Mouse (Mus musculus): ENCODE data around the gene Slc22a1. TPM values are rescaled to one million over a fixed set of nuclear protein-coding genes. Genes with fewer than 3 reads are reported as not detected.

Slc22a1 gene
- polyA plus RNA-seq, 1 experiment, result 46.4 TPM

GRCm38 (mm10) chr17:12672285-12672790 is 3.3 kb downstream of the Slc22a1 start:
- Histone ChIP-seq H3K4me1 (ENCODE audit: control insufficient read depth, insufficient read depth, insufficient read length, low read length) (peaks cover 42% of the 10 kb centered on the region), H3K27ac (ENCODE audit: insufficient read depth, low read depth, low read length) (peak overlapping the region; percentile 46; the same call in 1 of the 2 replicates), H3K27me3 (ENCODE audit: control insufficient read depth, insufficient read depth, low read length) (no peaks in the 10 kb centered on the region), H3K36me3 (ENCODE audit: control insufficient read depth, insufficient read depth, low read length) (no peaks in the 10 kb centered on the region), H3K4me3 (ENCODE audit: low read depth, low read length) (no peak overlapping the region)
- TF ChIP-seq POLR2A (IDR thresholded peaks at IDR 0.05; ENCODE audit: low read depth, low read length) (no peak), CTCF (IDR thresholded peaks at IDR 0.05; ENCODE audit: extremely low read depth, insufficient read length, insufficient replicate concordance, low read depth, low read length) (no peak)
- WGBS, result 71% methylated on average over 7 of the region's 7 CpGs

- Histone ChIP-seq H3K4me3 (ENCODE audit: low read depth, low read length) (no peak overlapping the region), H3K4me1 (ENCODE audit: control insufficient read depth, insufficient read depth, insufficient read length, low read length) (peaks cover 39% of the 10 kb centered on the region), H3K27ac (ENCODE audit: insufficient read depth, low read depth, low read length) (peak overlapping the region; percentile 74), H3K36me3 (ENCODE audit: control insufficient read depth, insufficient read depth, low read length) (0 out of 2 replicates have a peak, but pooled peaks cover 2% of the 10 kb centered on the region), H3K27me3 (ENCODE audit: control insufficient read depth, insufficient read depth, low read length) (no peaks in the 10 kb centered on the region)
- 29% methylated on average over 5 of the region's 5 CpGs for WGBS
- TF ChIP-seq CTCF (IDR thresholded peaks at IDR 0.05; ENCODE audit: extremely low read depth, insufficient read length, insufficient replicate concordance, low read depth, low read length) (no peak), POLR2A (IDR thresholded peaks at IDR 0.05; ENCODE audit: low read depth, low read length) (no peak)
These were observed 4.5 kb downstream of the Slc22a1 start for GRCm38 (mm10) chr17:12671029-12671605.

- Histone ChIP-seq H3K4me3 (ENCODE audit: low read depth, low read length) (no peak overlapping the region), H3K36me3 (ENCODE audit: control insufficient read depth, insufficient read depth, low read length) (peaks cover 8% of the 10 kb centered on the region), H3K27me3 (ENCODE audit: control insufficient read depth, insufficient read depth, low read length) (no peaks in the 10 kb centered on the region), H3K4me1 (ENCODE audit: control insufficient read depth, insufficient read depth, insufficient read length, low read length) (peaks cover 35% of the 10 kb centered on the region), H3K27ac (ENCODE audit: insufficient read depth, low read depth, low read length) (peak overlapping the region; percentile 52)
- TF ChIP-seq CTCF (IDR thresholded peaks at IDR 0.05; ENCODE audit: extremely low read depth, insufficient read length, insufficient replicate concordance, low read depth, low read length), result no peak
- TF ChIP-seq POLR2A (IDR thresholded peaks at IDR 0.05; ENCODE audit: low read depth, low read length), result no peak
These were observed 6.3 kb downstream of the Slc22a1 start for GRCm38 (mm10) chr17:12669363-12669679.

- Histone ChIP-seq H3K4me1 (ENCODE audit: control insufficient read depth, insufficient read depth, insufficient read length, low read length) (peaks cover 35% of the 10 kb centered on the region), H3K27me3 (ENCODE audit: control insufficient read depth, insufficient read depth, low read length) (no peaks in the 10 kb centered on the region), H3K27ac (ENCODE audit: insufficient read depth, low read depth, low read length) (no peak overlapping the region), H3K4me3 (ENCODE audit: low read depth, low read length) (no peak overlapping the region), H3K36me3 (ENCODE audit: control insufficient read depth, insufficient read depth, low read length) (peaks cover 11% of the 10 kb centered on the region)
- no peak for TF ChIP-seq CTCF (IDR thresholded peaks at IDR 0.05; ENCODE audit: extremely low read depth, insufficient read length, insufficient replicate concordance, low read depth, low read length)
- no peak for TF ChIP-seq POLR2A (IDR thresholded peaks at IDR 0.05; ENCODE audit: low read depth, low read length)
- 57% methylated on average over 7 of the region's 7 CpGs for WGBS
These were observed 6.9 kb downstream of the Slc22a1 start for GRCm38 (mm10) chr17:12668478-12669362.

DNA sequence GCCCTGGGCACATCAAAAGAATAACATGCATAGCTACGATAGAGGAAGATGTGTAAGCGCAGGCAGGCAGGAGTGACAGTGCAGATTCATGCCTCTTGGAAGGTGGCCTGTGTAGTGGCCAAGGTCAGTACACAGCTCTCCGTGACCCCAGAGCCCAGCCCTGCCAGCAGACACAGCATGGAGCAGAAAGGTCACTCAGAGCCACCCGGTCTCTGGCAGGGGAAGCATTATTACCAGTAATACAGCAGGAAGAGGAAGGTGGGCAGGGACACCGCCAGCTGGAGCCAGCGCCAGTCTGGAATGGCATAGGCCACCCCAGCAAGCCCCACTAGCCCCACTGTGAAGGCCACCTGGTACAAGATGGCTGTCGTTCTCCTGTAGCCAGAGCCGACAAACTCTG is 11.5 kb downstream of the Slc22a1 start:
- TF ChIP-seq POLR2A (IDR thresholded peaks at IDR 0.05; ENCODE audit: low read depth, low read length) (no peak), CTCF (IDR thresholded peaks at IDR 0.05; ENCODE audit: extremely low read depth, insufficient read length, insufficient replicate concordance, low read depth, low read length) (no peak)
- H3K4me3 ChIP-seq (ENCODE audit: low read depth, low read length), result no peak overlapping the region
- peaks cover 5% of the 10 kb centered on the region; the same call in 1 of the 2 replicates for H3K4me1 ChIP-seq (ENCODE audit: control insufficient read depth, insufficient read depth, insufficient read length, low read length)
- H3K27ac ChIP-seq (ENCODE audit: insufficient read depth, low read depth, low read length), result no peak overlapping the region
- WGBS, result 80% methylated on average over 8 of the region's 8 CpGs
- H3K36me3 ChIP-seq (ENCODE audit: control insufficient read depth, insufficient read depth, low read length), result peaks cover 16% of the 10 kb centered on the region
- no peaks in the 10 kb centered on the region for H3K27me3 ChIP-seq (ENCODE audit: control insufficient read depth, insufficient read depth, low read length)

DNA sequence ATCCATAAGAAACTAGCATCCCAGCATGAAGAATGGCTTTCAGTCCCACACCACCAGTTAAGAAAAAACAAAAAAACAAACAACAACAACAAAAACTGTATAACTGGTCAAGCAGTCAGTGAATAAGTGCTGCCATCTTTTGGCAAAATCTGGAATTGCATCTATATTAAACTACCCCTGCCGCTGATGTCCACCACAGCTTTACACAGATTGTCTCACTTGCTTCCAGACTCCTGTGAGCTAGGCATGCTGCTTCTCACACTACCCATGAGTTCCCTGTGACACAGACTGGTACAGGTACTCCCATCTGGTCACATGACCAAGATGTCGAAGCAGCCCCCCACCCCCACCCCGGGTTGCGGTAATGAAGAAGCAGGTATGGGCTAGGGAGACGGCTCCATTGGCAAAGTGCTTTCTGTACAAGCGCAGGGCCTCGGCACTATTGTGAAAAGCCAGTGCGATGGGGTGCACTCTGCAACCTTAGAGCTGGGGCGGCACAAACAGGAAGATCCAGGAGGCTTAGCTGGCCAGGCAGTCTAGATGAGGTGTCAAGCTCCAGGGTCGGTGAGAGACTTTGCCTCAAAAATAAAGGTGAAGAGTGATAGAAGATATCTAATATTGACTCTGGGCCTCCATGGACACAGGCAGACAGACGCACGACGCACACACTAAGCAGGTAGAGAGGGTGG is 14.9 kb downstream of the Slc22a1 start:
- WGBS, result 80% methylated on average over 13 of the region's 13 CpGs
- Histone ChIP-seq H3K27me3 (ENCODE audit: control insufficient read depth, insufficient read depth, low read length) (no peaks in the 10 kb centered on the region), H3K4me3 (ENCODE audit: low read depth, low read length) (no peak overlapping the region), H3K36me3 (ENCODE audit: control insufficient read depth, insufficient read depth, low read length) (peaks cover 28% of the 10 kb centered on the region), H3K4me1 (ENCODE audit: control insufficient read depth, insufficient read depth, insufficient read length, low read length) (peaks cover 8% of the 10 kb centered on the region; the same call in 1 of the 2 replicates), H3K27ac (ENCODE audit: insufficient read depth, low read depth, low read length) (no peak overlapping the region)
- TF ChIP-seq POLR2A (IDR thresholded peaks at IDR 0.05; ENCODE audit: low read depth, low read length) (no peak), CTCF (IDR thresholded peaks at IDR 0.05; ENCODE audit: extremely low read depth, insufficient read length, insufficient replicate concordance, low read depth, low read length) (no peak; the same call in 1 of the 2 replicates)

All from small intestine, adult 2 months (tissue).